Mouse (Mus musculus) heart, embryonic 16.5 days (tissue): ENCODE results near the gene Gpha2. TPM values are rescaled to one million over a fixed set of nuclear protein-coding genes. Genes with fewer than 3 reads are reported as not detected.

Experiments used
- ATAC-seq: fragments of 200-750 bp; cut with Nextera tagmentation; replicated peaks from 2 replicates; pipeline ENCODE4 v1.8.0; 2017; ENCODE audit warnings: moderate number of reproducible peaks; ENCODE audit not compliant: insufficient read depth, low FRiP score; ENCODE audit errors: extremely low read depth
- H3K27ac ChIP-seq: fragments of 300-500 bp; sonication (generic); 2 replicates; pipeline ENCODE4 v1.5.1; 2014; ENCODE audit warnings: mild to moderate bottlenecking, low read length, control low read depth, moderate library complexity
- H3K27me3 ChIP-seq: fragments of 300-500 bp; sonication (generic); 2 replicates; pipeline ENCODE4 v1.6.1; 2014; ENCODE audit warnings: low read length, mixed read lengths; ENCODE audit not compliant: control insufficient read depth, insufficient read depth
- H3K36me3 ChIP-seq: fragments of 300-500 bp; sonication (generic); 2 replicates; pipeline ENCODE4 v1.6.1; 2014; ENCODE audit not compliant: control insufficient read depth, insufficient read depth
- H3K4me1 ChIP-seq: fragments of 300-500 bp; sonication (generic); 2 replicates; pipeline ENCODE4 v1.6.1; 2014; ENCODE audit warnings: low read length, mixed read lengths; ENCODE audit not compliant: control insufficient read depth, insufficient read depth
- H3K4me2 ChIP-seq: fragments of 300-500 bp; sonication (generic); 2 replicates; pipeline ENCODE4 v1.6.1; 2014; ENCODE audit warnings: low read depth, mild to moderate bottlenecking, control low read depth, low read length
- H3K4me3 ChIP-seq: fragments of 300-500 bp; sonication (generic); 2 replicates; pipeline ENCODE4 v1.5.1; 2014; ENCODE audit warnings: mild to moderate bottlenecking, control low read depth, low read length
- H3K9ac ChIP-seq: fragments of 300-500 bp; sonication (generic); 2 replicates; pipeline ENCODE4 v1.6.1; 2014; ENCODE audit warnings: low read length, control low read depth
- H3K9me3 ChIP-seq: fragments of 300-500 bp; sonication (generic); replicated peaks from 2 replicates; pipeline ENCODE4 v1.6.1; 2016; ENCODE audit warnings: low read length; ENCODE audit not compliant: control insufficient read depth
- WGBS: fragments of 180-500 bp; shearing (Covaris S2); extraction: QIAGEN DNeasy Blood & Tissue Kit; methylation state at CpG from one replicate; pipeline ENCODE4 v1.1.7; 2014; 5-methylcytosine and 5-hydroxymethylcytosine counted together
- microRNA counts: library from miRNA; unstranded; fragments of <30 nt; microRNA quantifications from one replicate; lab custom pipeline; 2016
- microRNA-seq: library from miRNA; unstranded; fragments of <30 nt; microRNA quantifications from one replicate; pipeline ENCODE4, GENCODE M21; 2017
- polyA plus RNA-seq: library from polyadenylated mRNA; unstranded; fragments of >200 nt; fragmentation: Nextera tagmentation; extraction: Ambion mirVana; gene quantifications from 2 replicates; pipeline ENCODE4 v1.2.1, GENCODE M21; 2015

Gpha2 gene
- polyA plus RNA-seq, 1 experiment from 2014 or later = 0.25 TPM

DNA sequence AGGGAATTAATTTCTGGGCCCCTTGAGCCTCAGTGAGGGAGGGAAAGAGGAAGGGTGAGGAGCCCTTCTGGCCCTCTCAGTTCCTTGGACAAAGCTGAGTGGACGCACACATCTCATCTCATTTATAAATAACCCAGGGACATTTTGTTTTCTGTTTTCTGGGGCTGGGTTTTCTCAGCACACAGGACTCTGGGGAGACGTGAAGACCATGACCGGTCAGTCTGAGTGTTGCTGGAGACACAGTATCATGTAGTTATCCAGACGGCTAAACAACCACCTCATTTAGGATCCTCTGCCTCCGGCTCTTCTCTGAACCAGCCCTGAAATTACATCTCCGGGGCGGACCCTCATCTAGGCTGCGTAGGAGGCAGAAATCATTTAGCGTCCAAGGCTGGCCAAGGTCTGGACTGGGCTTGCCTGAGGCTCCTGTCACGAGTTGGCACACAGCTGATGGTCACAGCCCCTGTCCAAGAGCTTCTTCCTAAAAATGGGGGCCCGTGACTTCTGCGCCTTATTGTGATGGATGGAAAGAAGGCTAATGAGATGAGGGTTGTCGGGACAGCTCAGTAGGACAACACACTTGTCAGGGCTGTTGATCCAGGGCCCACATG lies 47.9 kb downstream of the Gpha2 start:
- Histone ChIP-seq H3K4me3 (no peak overlapping the region), H3K9me3 (no peaks in the 10 kb centered on the region), H3K4me2 (no peak overlapping the region), H3K36me3 (no peaks in the 10 kb centered on the region), H3K27ac (no peak overlapping the region), H3K27me3 (no peaks in the 10 kb centered on the region), H3K4me1 (peaks cover 24% of the 10 kb centered on the region), H3K9ac (no peak overlapping the region)
- 87% methylated on average over 13 of the region's 13 CpGs for WGBS
- ATAC-seq = no peak

DNA sequence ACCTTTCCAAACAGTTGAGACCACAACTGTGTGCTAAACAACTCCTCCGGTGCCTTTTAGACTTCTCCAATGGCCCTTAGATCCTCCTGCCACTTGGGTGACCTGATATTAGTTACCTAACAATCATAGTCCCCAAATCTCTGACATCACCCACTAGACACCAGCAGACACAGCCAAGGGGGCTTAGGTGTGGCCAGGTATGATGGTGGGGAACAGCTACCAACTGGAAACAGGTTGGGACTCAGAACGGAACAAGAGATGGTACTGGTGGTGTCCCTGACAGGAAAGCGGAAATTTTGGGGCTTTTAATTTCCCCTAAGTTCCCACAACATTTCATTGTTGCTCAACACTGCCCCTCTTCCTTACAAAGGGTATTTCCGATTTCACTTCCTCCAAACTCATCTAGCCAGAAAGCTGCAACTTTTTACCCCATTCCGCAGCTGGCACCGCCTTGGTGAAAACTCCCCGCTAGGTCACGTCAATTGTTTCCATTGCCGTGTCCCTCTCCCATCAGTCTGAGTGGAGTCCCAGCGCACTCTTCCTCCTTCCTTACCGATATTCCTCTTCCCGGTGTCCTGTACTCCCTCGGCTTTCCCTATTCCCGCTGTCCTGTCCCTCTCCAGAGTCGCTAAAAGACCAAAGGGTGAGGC lies 49.7 kb downstream of the Gpha2 start:
- peak overlapping the region; percentile 82 for H3K27ac ChIP-seq
- 13% methylated on average over 15 of the region's 15 CpGs for WGBS
- H3K9ac ChIP-seq = peak overlapping the region; percentile 74
- peak overlapping the region; percentile 98 for H3K4me2 ChIP-seq
- no peaks in the 10 kb centered on the region for H3K27me3 ChIP-seq
- ATAC-seq = peak; percentile 1; the same call in 1 of the 2 replicates
- peaks cover 41% of the 10 kb centered on the region for H3K4me1 ChIP-seq
- H3K9me3 ChIP-seq = no peaks in the 10 kb centered on the region
- peak overlapping the region; percentile 78 for H3K4me3 ChIP-seq
- peaks cover 3% of the 10 kb centered on the region; the same call in 1 of the 2 replicates for H3K36me3 ChIP-seq

DNA sequence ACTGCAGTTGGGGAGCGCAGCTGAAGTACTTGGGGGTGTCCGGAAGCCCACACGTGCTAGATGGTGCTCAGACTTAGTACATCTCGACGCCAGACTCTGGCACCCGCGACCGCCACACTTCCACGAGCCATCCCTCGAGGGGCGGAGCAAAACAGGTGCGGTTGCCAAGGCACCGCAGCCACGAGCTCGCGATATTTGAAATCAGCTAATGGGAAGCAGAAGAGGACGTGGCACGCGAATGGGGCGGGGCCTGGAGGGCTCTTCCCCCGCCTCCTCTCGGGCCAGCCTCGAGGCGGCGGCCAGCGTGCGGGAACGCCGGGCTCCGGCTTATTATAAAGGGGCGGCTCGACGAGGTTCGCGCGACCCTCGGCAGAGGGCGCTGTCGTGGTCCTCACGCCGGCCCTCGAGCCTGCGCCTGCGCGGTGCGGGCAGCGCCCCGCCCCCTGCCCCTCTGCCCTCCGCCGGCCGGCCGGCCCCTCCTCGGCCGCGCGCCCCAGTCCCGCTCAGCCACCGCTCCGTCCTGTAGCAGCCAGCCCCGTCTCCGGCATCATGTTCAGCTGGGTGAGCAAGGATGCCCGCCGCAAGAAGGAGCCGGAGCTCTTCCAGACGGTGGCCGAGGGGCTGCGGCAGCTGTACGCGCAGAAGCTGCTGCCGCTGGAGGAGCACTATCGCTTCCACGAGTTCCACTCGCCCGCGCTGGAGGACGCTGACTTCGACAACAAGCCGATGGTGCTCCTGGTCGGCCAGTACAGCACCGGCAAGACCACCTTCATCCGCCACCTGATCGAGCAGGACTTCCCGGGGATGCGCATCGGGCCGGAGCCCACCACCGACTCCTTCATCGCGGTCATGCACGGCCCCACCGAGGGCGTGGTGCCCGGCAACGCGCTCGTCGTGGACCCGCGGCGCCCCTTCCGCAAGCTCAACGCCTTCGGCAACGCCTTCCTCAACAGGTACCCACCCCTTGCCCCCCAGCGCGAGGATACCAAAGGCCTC lies 50.5 kb downstream of the Gpha2 start, which contains the start of gene Ehd1:
Ehd1 (plus strand) TSS at position 300 of the 996 bp plus-strand sequence.
- ATAC-seq = peak; percentile 92
- WGBS = under 1% methylated on average over 104 of the region's 106 CpGs
- Histone ChIP-seq H3K27me3 (no peaks in the 10 kb centered on the region), H3K27ac (peak within 1 kb of the TSS; percentile 86), H3K9ac (peak within 1 kb of the TSS; percentile 81), H3K4me1 (peaks cover 42% of the 10 kb centered on the region), H3K9me3 (no peaks in the 10 kb centered on the region), H3K4me3 (peak within 1 kb of the TSS; percentile 78), H3K36me3 (peaks cover 10% of the 10 kb centered on the region), H3K4me2 (peak within 1 kb of the TSS; percentile 98)

MicroRNA genes within 50 kb of the gene (microRNA counts, 519-probe panel; counts per million panel counts)
- 2,239 counts per million, percentile 40 among the panel's probes with 10 or more counts for microRNA mmu-miR-192 (lab: Ali Mortazavi, UCI)

Small RNAs within 50 kb of the gene (microRNA-seq; reads per million reads assigned to microRNA genes)
- 86.6 reads per million, percentile 48 among the genes with 10 or more reads in this experiment for gene Mir192
- gene Mir194-2 = 42.8 reads per million, percentile 42 among the genes with 10 or more reads in this experiment

Other genes starting within 250 kb of the Gpha2 start
- gene Slc22a20, start 240.2 kb upstream of the Gpha2 start, polyA plus RNA-seq = 0.07 TPM in 1 of 2 replicates, not detected in the other
- 9.5 and 10.0 TPM in 2 replicates for gene Capn1, start 210.5 kb upstream of the Gpha2 start, polyA plus RNA-seq
- gene Syvn1, start 179.8 kb upstream of the Gpha2 start, polyA plus RNA-seq = 15.8 and 18.6 TPM in 2 replicates
- gene Mrpl49, start 168.6 kb upstream of the Gpha2 start, polyA plus RNA-seq = 60.4 and 67.4 TPM in 2 replicates
- gene Fau, start 168.5 kb upstream of the Gpha2 start, polyA plus RNA-seq = 354 and 453 TPM in 2 replicates
- gene Znhit2, start 165.2 kb upstream of the Gpha2 start, polyA plus RNA-seq = 21.8 and 24.7 TPM in 2 replicates
- 6.6 and 8.7 TPM in 2 replicates for gene Tm7sf2, start 158.0 kb upstream of the Gpha2 start, polyA plus RNA-seq
- gene Vps51, start 149.1 kb upstream of the Gpha2 start, polyA plus RNA-seq = 49.0 and 50.7 TPM in 2 replicates
- not detected in 2 replicates for gene Tmem262, start 146.3 kb upstream of the Gpha2 start, polyA plus RNA-seq
- 0.56 and 1.3 TPM in 2 replicates for gene Gm28374, start 144.1 kb upstream of the Gpha2 start, polyA plus RNA-seq
- gene Zfpl1, start 141.4 kb upstream of the Gpha2 start, polyA plus RNA-seq = 46.1 and 48.1 TPM in 2 replicates
- 26.9 and 28.1 TPM in 2 replicates for gene Cdca5, start 141.4 kb upstream of the Gpha2 start, polyA plus RNA-seq
- gene AC131692.1, start 132.0 kb upstream of the Gpha2 start, polyA plus RNA-seq = 0.30 and 0.49 TPM in 2 replicates
- 0.27 and 3.9 TPM in 2 replicates for gene Naaladl1, start 120.6 kb upstream of the Gpha2 start, polyA plus RNA-seq
- 32.3 and 33.9 TPM in 2 replicates for gene Sac3d1, start 107.7 kb upstream of the Gpha2 start, polyA plus RNA-seq
- 20.5 and 25.1 TPM in 2 replicates for gene Snx15, start 98.1 kb upstream of the Gpha2 start, polyA plus RNA-seq
- 0.11 TPM in 1 of 2 replicates, not detected in the other for gene Batf2, start 85.4 kb upstream of the Gpha2 start, polyA plus RNA-seq
- 77.2 and 84.5 TPM in 2 replicates for gene Arl2, start 84.8 kb upstream of the Gpha2 start, polyA plus RNA-seq
- gene Majin, start 42.0 kb upstream of the Gpha2 start, polyA plus RNA-seq = not detected in 2 replicates
- 22.6 and 23.4 TPM in 2 replicates for gene Ppp2r5b, start 9.5 kb downstream of the Gpha2 start, polyA plus RNA-seq
- gene Atg2a, start 15.3 kb downstream of the Gpha2 start, polyA plus RNA-seq = 8.0 and 8.9 TPM in 2 replicates
- 63.7 and 73.2 TPM in 2 replicates for gene Ehd1, start 50.3 kb downstream of the Gpha2 start, polyA plus RNA-seq
- gene Cdc42bpg, start 80.1 kb downstream of the Gpha2 start, polyA plus RNA-seq = 0.64 and 0.67 TPM in 2 replicates
- gene Men1, start 108.6 kb downstream of the Gpha2 start, polyA plus RNA-seq = 45.8 and 47.8 TPM in 2 replicates
- gene Map4k2, start 114.8 kb downstream of the Gpha2 start, polyA plus RNA-seq = 17.2 and 18.5 TPM in 2 replicates
- 80.2 and 86.7 TPM in 2 replicates for gene Sf1, start 137.3 kb downstream of the Gpha2 start, polyA plus RNA-seq
- gene Pygm, start 158.0 kb downstream of the Gpha2 start, polyA plus RNA-seq = 362 and 381 TPM in 2 replicates
- 68.8 and 69.8 TPM in 2 replicates for gene Rasgrp2, start 173.0 kb downstream of the Gpha2 start, polyA plus RNA-seq
- gene Nrxn2, start 192.4 kb downstream of the Gpha2 start, polyA plus RNA-seq = 0.37 and 0.77 TPM in 2 replicates